Mouse (Mus musculus) thymus, adult 2 months (tissue): ENCODE data around the gene Eaf1.

Source experiments
- CTCF ChIP-seq: fragments of 200-500 bp; IDR thresholded peaks from 2 replicates; pipeline ENCODE4 v1.5.1; 2012; ENCODE audit warnings: mild to moderate bottlenecking, control low read depth, low read length, moderate library complexity, borderline replicate concordance; ENCODE audit not compliant: control insufficient read depth, poor library complexity, insufficient read depth; ENCODE audit errors: extremely low read depth
- POLR2A ChIP-seq: fragments of 200-500 bp; IDR thresholded peaks from 2 replicates; pipeline ENCODE4 v1.6.1; 2012; ENCODE audit warnings: mild to moderate bottlenecking, low read length, control low read depth, moderate library complexity; ENCODE audit not compliant: control insufficient read depth, poor library complexity, insufficient read depth; ENCODE audit errors: extremely low read depth

DNA sequence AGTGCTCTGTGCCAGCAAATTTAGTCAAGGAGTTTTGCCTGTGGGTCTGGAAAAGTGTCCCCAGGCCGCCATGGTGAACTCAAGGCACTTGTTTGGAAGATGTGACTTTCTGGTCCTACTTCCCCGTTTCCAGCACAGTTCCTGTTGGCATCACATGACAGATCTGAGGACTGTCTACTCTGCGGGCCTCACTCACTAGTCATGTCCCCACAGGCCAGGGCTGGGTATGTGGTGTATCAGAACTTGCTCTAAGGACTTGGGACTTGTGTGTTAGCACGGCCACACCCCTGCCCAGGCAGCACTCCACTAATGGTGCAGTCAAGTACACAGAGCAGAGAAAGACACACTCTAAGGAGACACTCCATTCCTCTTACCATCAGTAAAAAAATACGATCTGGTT is 11.8 kb upstream of the Eaf1 start:
- TF ChIP-seq CTCF = no peak
- no peak for TF ChIP-seq POLR2A
